Mouse (Mus musculus) lung, embryonic 14.5 days (tissue): Measurements from ENCODE around the gene Ldlrad2. TPM values are rescaled to one million over a fixed set of nuclear protein-coding genes. Genes with fewer than 3 reads are reported as not detected.
"Not testable (repeated sequence)": the region's sequence is repeated elsewhere in the genome, so short reads cannot be mapped to it uniquely, and the experiment has no call there.

ENCODE experiments used
- ATAC-seq: fragments of 200-750 bp; cut with Nextera tagmentation; 2 replicates; pipeline ENCODE4 v1.8.0; 2017; ENCODE audit warnings: mild to moderate bottlenecking, moderate TSS enrichment, moderate library complexity; ENCODE audit not compliant: insufficient read depth
- DNase-seq: peaks from one replicate; pipeline ENCODE4 v3.0.0-alpha.2; 2015
- H3K27ac ChIP-seq: fragments of 300-500 bp; sonication (generic); 2 replicates; pipeline ENCODE4 v1.5.1; 2014; ENCODE audit warnings: low read depth, mild to moderate bottlenecking, moderate library complexity
- H3K27me3 ChIP-seq: fragments of 300-500 bp; sonication (generic); 2 replicates; pipeline ENCODE4 v1.6.1; 2014; ENCODE audit warnings: low read length, control low read depth; ENCODE audit not compliant: insufficient read depth
- H3K36me3 ChIP-seq: fragments of 300-500 bp; sonication (generic); 2 replicates; pipeline ENCODE4 v1.6.1; 2014; ENCODE audit warnings: control low read depth; ENCODE audit not compliant: insufficient read depth
- H3K4me1 ChIP-seq: fragments of 300-500 bp; sonication (generic); 2 replicates; pipeline ENCODE4 v1.6.1; 2014; ENCODE audit warnings: antibody characterized with exemption, control low read depth; ENCODE audit not compliant: insufficient read depth
- H3K4me2 ChIP-seq: fragments of 300-500 bp; sonication (generic); 2 replicates; pipeline ENCODE4 v1.6.1; 2014; ENCODE audit warnings: mild to moderate bottlenecking
- H3K4me3 ChIP-seq: fragments of 300-500 bp; sonication (generic); 2 replicates; pipeline ENCODE4 v1.5.1; 2014; ENCODE audit warnings: low read depth, low read length
- H3K9ac ChIP-seq: fragments of 300-500 bp; sonication (generic); 2 replicates; pipeline ENCODE4 v1.6.1; 2014
- H3K9me3 ChIP-seq: fragments of 300-500 bp; sonication (generic); 2 replicates; pipeline ENCODE4 v1.6.1; 2016; ENCODE audit warnings: low read depth, low read length, control low read depth
- CTCF ChIP-seq: IDR thresholded peaks from 2 replicates; pipeline ENCODE4 v1.5.1; 2016; ENCODE audit warnings: antibody characterized with exemption, low read depth
- WGBS: fragments of 180-500 bp; shearing (Covaris S2); extraction: QIAGEN DNeasy Blood & Tissue Kit; methylation state at CpG from one replicate; pipeline ENCODE4 v1.1.7; 2014; 5-methylcytosine and 5-hydroxymethylcytosine counted together
- polyA plus RNA-seq: library from polyadenylated mRNA; unstranded; fragments of >200 nt; fragmentation: Nextera tagmentation; extraction: Ambion mirVana; gene quantifications from 2 replicates; pipeline ENCODE4 v1.2.1, GENCODE M21; 2014

Ldlrad2 gene
- polyA plus RNA-seq, 1 experiment from 2014 or later = not detected

DNA sequence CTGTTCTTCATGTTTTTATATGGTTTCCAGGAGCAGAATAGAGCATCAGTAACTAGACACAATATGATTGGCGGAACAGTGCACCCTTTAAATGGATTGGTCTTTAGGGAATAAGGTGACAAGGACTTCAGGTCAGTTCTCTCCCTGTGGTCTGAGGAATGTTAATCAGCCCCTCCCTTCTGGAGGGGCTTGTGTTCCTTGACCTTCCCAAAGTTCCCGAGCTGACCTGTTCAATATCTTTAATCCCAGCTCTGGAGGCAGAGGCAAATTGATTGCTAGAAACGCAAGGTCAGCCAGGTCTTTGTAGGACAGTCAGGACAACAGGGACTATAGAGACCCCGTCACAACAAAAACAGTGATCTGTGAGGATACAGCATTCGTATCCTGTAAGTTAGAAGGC is 24.2 kb upstream of the Ldlrad2 start:
- Histone ChIP-seq H3K9me3 (no peaks in the 10 kb centered on the region), H3K4me1 (peaks cover 10% of the 10 kb centered on the region), H3K27ac (no peak overlapping the region), H3K4me3 (no peak overlapping the region), H3K27me3 (no peaks in the 10 kb centered on the region), H3K4me2 (no peak overlapping the region), H3K36me3 (0 out of 2 replicates have a peak, but pooled peaks cover 2% of the 10 kb centered on the region), H3K9ac (no peak overlapping the region)
- DNase-seq (no peak), ATAC-seq (no peak)
- WGBS = 81% methylated on average over 5 of the region's 5 CpGs
- no peak for TF ChIP-seq CTCF

DNA sequence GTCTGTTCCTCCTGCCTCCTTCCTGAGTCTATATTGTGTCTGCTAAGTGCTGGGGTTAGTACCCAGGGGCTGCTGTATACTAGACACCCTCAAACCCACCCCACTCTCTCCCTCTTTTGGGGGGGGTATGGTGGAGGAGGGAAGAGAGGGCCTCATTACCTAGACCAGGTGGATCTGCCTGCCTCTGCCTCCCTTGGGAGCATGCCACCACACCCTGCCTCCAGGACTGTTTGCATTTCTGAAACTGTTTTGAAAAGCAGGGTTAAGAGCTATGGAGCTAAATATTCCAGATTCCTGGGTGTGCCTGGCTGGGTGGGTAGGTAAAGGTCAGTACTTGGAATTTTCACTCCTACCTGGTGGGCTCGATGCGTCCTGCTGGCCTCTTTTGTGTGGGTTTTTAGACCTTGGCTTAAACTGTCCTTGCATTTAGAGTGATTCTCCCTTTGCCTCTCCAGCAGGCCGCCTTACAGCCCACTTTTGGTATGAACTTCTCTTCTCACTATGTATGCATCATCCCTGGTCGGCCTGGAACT is 22.8 kb upstream of the Ldlrad2 start:
- H3K4me3 ChIP-seq = no peak overlapping the region
- peaks cover 10% of the 10 kb centered on the region for H3K4me1 ChIP-seq
- no peak overlapping the region for H3K4me2 ChIP-seq
- no peaks in the 10 kb centered on the region for H3K9me3 ChIP-seq
- DNase-seq (no peak), ATAC-seq (no peak)
- WGBS = 87% methylated on average over 4 of the region's 4 CpGs
- 0 out of 2 replicates have a peak, but pooled peaks cover 2% of the 10 kb centered on the region for H3K36me3 ChIP-seq
- no peaks in the 10 kb centered on the region for H3K27me3 ChIP-seq
- no peak overlapping the region for H3K27ac ChIP-seq
- no peak for TF ChIP-seq CTCF
- H3K9ac ChIP-seq = no peak overlapping the region

DNA sequence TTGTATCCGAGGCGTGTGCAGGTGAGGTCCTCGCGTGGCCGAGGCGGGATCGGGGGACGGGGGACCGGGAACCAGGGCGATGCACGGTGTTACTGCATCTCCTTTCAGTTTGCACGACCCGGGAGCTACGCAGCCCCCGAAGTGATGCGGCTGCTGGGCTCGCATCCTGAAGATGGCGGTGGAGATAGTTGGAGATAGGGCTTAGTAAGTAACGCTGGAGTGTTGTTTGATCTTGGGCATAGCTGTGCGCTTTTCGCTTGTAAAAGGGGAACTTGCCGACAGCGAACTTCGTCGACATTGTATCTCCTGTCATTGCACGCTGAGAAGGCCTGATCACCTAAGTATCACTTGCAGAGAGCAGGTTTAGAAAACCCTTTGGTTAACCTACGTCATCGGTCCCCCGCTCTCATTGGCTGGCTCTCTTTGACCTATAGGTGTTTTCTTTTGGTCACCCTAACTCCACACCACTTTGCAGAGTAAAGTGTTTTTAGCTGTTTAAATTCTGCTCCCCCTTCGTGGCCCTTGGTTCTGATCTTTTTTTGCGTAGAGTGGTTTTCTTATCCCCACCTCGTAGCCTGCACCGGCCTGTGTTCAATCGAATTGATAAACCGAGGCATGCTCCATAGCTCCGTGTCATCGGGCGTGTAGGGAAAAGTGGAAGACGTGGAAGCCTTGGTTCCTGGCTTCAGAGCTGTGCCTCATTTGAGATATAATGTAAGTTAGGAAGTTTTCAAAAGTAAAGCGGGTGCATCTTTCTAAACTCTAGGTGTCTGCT is 20.3 kb upstream of the Ldlrad2 start:
- no peak for TF ChIP-seq CTCF
- peak; percentile 29; the same call in 1 of the 2 replicates for ATAC-seq

DNA sequence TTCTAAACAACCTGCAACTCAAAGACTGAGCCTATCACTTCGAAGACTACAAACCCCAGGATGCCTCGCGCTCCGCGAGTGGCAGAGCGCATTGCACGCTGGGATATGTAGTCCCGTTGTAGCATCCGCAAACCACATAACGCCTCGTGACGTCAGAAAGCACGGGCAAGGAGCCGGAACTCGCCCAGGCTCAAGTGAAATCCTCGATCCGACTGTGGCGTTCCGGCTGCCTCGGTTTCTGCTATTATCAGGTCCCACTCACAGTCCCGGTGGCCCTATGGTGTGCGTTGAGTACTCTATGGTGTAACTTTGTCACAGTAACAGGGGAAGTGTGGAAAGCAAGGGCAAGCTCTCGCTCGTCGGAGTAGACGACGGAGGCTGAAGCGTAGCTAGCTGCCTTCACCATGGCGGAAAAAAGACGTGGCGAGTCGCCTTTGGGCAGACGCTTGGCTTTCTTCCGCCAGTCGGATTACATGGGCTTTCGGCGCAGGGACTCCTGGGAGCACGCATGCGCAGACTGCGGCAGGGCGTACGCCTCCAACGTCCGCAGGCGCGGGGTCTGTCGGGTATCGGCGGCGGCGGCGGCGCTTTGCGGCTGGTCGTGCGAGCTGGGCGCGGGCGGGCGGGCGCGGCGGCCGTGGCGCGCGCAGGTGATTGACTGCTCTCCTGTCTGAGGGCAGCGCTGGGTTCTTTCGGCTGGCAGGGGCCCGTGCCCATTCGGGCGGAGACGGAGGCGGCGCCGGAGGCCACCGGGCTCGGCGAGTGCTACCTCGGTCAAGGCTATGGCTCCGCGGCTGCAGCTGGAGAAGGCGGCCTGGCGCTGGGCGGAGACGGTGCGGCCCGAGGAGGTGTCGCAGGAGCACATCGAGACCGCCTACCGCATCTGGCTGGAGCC is 19.5 kb upstream of the Ldlrad2 start, which contains the start of gene Usp48:
Gene Usp48, plus strand, starts transcription at position 155 of the 895 bp plus-strand sequence.
- peak; percentile 94 for ATAC-seq
- no peak for TF ChIP-seq CTCF
- Histone ChIP-seq H3K36me3 (0 out of 2 replicates have a peak, but pooled peaks cover 2% of the 10 kb centered on the region), H3K27ac (peak within 1 kb of the TSS; percentile 100), H3K9ac (peak within 1 kb of the TSS; percentile 88), H3K4me1 (peaks cover 10% of the 10 kb centered on the region), H3K4me2 (peak within 1 kb of the TSS; percentile 82), H3K9me3 (no peaks in the 10 kb centered on the region), H3K27me3 (no peaks in the 10 kb centered on the region), H3K4me3 (peak within 1 kb of the TSS; percentile 93)
- peak; percentile 100 for DNase-seq
- under 1% methylated on average over 92 of the region's 92 CpGs for WGBS

More for the DNA sequence above, 20.3 kb upstream of the Ldlrad2 start:
- peak overlapping the region; percentile 82 for H3K4me2 ChIP-seq
- H3K27ac ChIP-seq = peak overlapping the region; percentile 100
- 0 out of 2 replicates have a peak, but pooled peaks cover 2% of the 10 kb centered on the region for H3K36me3 ChIP-seq
- no peaks in the 10 kb centered on the region for H3K9me3 ChIP-seq
- H3K4me1 ChIP-seq = peaks cover 10% of the 10 kb centered on the region
- H3K27me3 ChIP-seq = no peaks in the 10 kb centered on the region
- 1% methylated on average over 40 of the region's 40 CpGs for WGBS
- H3K4me3 ChIP-seq = peak overlapping the region; percentile 93
- H3K9ac ChIP-seq = peak overlapping the region; percentile 88
- peak; percentile 53 for DNase-seq

GRCm38 (mm10) chr4:137590961-137591360 is 16.6 kb upstream of the Ldlrad2 start:
- no peak overlapping the region for H3K4me3 ChIP-seq
- no peak for TF ChIP-seq CTCF
- DNase-seq (no peak), ATAC-seq (no peak)
- no peak overlapping the region for H3K4me2 ChIP-seq
- WGBS = 81% methylated on average over 4 of the region's 4 CpGs
- H3K9ac ChIP-seq = no peak overlapping the region
- no peak overlapping the region for H3K27ac ChIP-seq
- H3K4me1 ChIP-seq = peaks cover 10% of the 10 kb centered on the region
- H3K9me3 ChIP-seq = no peaks in the 10 kb centered on the region
- H3K36me3 ChIP-seq = no peaks in the 10 kb centered on the region
- H3K27me3 ChIP-seq = no peaks in the 10 kb centered on the region

- no peak for TF ChIP-seq CTCF
- H3K27me3 ChIP-seq = no peaks in the 10 kb centered on the region
- WGBS = 86% methylated on average over 3 of the region's 3 CpGs
- DNase-seq (no peak), ATAC-seq (no peak)
- no peak overlapping the region for H3K9ac ChIP-seq
- H3K4me1 ChIP-seq = no peaks in the 10 kb centered on the region
- no peak overlapping the region for H3K4me2 ChIP-seq
- H3K27ac ChIP-seq = no peak overlapping the region
- H3K9me3 ChIP-seq = no peaks in the 10 kb centered on the region
- H3K36me3 ChIP-seq = no peaks in the 10 kb centered on the region
- no peak overlapping the region for H3K4me3 ChIP-seq
Observed at GRCm38 (mm10) chr4:137589586-137589985, 15.2 kb upstream of the Ldlrad2 start.

DNA sequence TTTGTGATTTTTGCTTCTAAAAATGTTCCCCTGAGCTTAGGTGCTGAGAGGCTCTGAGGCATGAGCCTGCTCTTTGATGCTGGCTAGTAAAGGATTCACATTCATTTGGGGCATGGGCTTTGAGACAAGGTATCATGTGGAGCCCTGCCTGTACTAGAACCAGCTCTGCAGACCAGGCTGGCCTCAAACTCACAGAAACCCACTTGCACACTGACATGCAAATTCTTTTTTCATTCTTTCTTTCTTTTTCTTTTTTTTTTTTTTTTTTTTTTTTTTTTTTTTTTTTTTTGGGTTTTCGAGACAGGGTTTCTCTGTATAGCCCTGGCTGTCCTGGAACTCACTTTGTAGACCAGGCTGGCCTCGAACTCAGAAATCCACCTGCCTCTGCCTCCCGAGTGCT is 14.7 kb upstream of the Ldlrad2 start:
- not testable (repeated sequence) for H3K4me2 ChIP-seq, ATAC-seq, DNase-seq, H3K4me1 ChIP-seq, H3K27ac ChIP-seq, H3K9me3 ChIP-seq, H3K9ac ChIP-seq, H3K27me3 ChIP-seq, H3K4me3 ChIP-seq, H3K36me3 ChIP-seq
- WGBS = 74% methylated on average over 2 of the region's 3 CpGs
